Mouse (Mus musculus) stomach, postnatal 0 days (tissue): Measurements from ENCODE around the gene Olfr1499. TPM values are rescaled to one million over a fixed set of nuclear protein-coding genes. Genes with fewer than 3 reads are reported as not detected.

Experiments used
- ATAC-seq: fragments of 200-750 bp; cut with Nextera tagmentation; 2 replicates; pipeline ENCODE4 v1.8.0; 2017; ENCODE audit not compliant: low FRiP score, low TSS enrichment
- DNase-seq: peaks from one replicate; pipeline ENCODE4 v3.0.0-alpha.2; 2016; ENCODE audit warnings: low spot score
- H3K27ac ChIP-seq: fragments of 300-500 bp; sonication (generic); replicated peaks from 2 replicates; pipeline ENCODE4 v1.5.1; 2014; ENCODE audit warnings: mild to moderate bottlenecking, control low read depth
- H3K27me3 ChIP-seq: fragments of 300-500 bp; sonication (generic); 2 replicates; pipeline ENCODE4 v1.6.1; 2014; ENCODE audit warnings: low read length; ENCODE audit not compliant: control insufficient read depth, insufficient read depth
- H3K36me3 ChIP-seq: fragments of 300-500 bp; sonication (generic); 2 replicates; pipeline ENCODE4 v1.6.1; 2014; ENCODE audit warnings: low read length, mixed read lengths; ENCODE audit not compliant: control insufficient read depth, insufficient read depth
- H3K4me1 ChIP-seq: fragments of 300-500 bp; sonication (generic); replicated peaks from 2 replicates; pipeline ENCODE4 v1.6.1; 2014; ENCODE audit warnings: antibody characterized with exemption; ENCODE audit not compliant: control insufficient read depth, insufficient read depth
- H3K4me2 ChIP-seq: fragments of 300-500 bp; sonication (generic); replicated peaks from 2 replicates; pipeline ENCODE4 v1.6.1; 2014; ENCODE audit warnings: low read depth, mild to moderate bottlenecking, control low read depth, moderate library complexity
- H3K4me3 ChIP-seq: fragments of 300-500 bp; sonication (generic); 2 replicates; pipeline ENCODE4 v1.5.1; 2014; ENCODE audit warnings: low read depth, low read length, control low read depth
- H3K9ac ChIP-seq: fragments of 300-500 bp; sonication (generic); 2 replicates; pipeline ENCODE4 v1.6.1; 2014; ENCODE audit warnings: mild to moderate bottlenecking, low read length, control low read depth, mixed read lengths
- H3K9me3 ChIP-seq: fragments of 300-500 bp; sonication (generic); 2 replicates; pipeline ENCODE4 v1.6.1; 2016; ENCODE audit warnings: low read length; ENCODE audit not compliant: control insufficient read depth
- CTCF ChIP-seq: IDR thresholded peaks from 2 replicates; pipeline ENCODE4 v1.5.1; 2016; ENCODE audit warnings: antibody characterized with exemption, low read depth, mild to moderate bottlenecking, moderate library complexity
- EP300 ChIP-seq: optimal IDR thresholded peaks from 2 replicates; pipeline ENCODE3; 2016; ENCODE audit warnings: antibody characterized with exemption
- WGBS: fragments of 180-500 bp; shearing (Covaris S2); extraction: QIAGEN DNeasy Blood & Tissue Kit; methylation state at CpG from one replicate; pipeline ENCODE4 v1.1.7; 2014; 5-methylcytosine and 5-hydroxymethylcytosine counted together
- polyA plus RNA-seq: library from polyadenylated mRNA; unstranded; fragments of >200 nt; fragmentation: Nextera tagmentation; extraction: Ambion mirVana; gene quantifications from 2 replicates; pipeline ENCODE4 v1.2.1, GENCODE M21; 2015

The Olfr1499 gene
- polyA plus RNA-seq, 1 experiment from 2014 or later: not detected

- WGBS: 80% methylated on average over 3 of the region's 3 CpGs
- no peak for ATAC-seq
- Histone ChIP-seq H3K4me2 (no peak within 1 kb of the TSS), H3K36me3 (no peaks in the 10 kb centered on the region), H3K27ac (no peak within 1 kb of the TSS), H3K9me3 (no peaks in the 10 kb centered on the region), H3K4me3 (no peak within 1 kb of the TSS), H3K27me3 (no peaks in the 10 kb centered on the region), H3K4me1 (no peaks in the 10 kb centered on the region), H3K9ac (no peak within 1 kb of the TSS)
- DNase-seq: no peak
- TF ChIP-seq CTCF (no peak), EP300 (no peak)
Measured at GRCm38 (mm10) chr19:13764306-13764705, 54.9 kb downstream of the Olfr1499 start, which contains the start of gene Olfr1495. TSS of gene Olfr1495 (plus strand) at chr19:13764606.

Other genes with a start within 250 kb of the Olfr1499 start
- not detected in 2 replicates for gene Olfr1484, start 235.9 kb downstream of the Olfr1499 start, polyA plus RNA-seq
- gene Olfr1487, start 202.1 kb downstream of the Olfr1499 start, polyA plus RNA-seq: not detected in 2 replicates
- 0.01 TPM in 1 of 2 replicates, not detected in the other for gene Olfr1489, start 187.8 kb downstream of the Olfr1499 start, polyA plus RNA-seq
- gene Olfr1490, start 168.4 kb downstream of the Olfr1499 start, polyA plus RNA-seq: not detected in 2 replicates
- not detected in 2 replicates for gene Olfr1491, start 122.2 kb downstream of the Olfr1499 start, polyA plus RNA-seq
- not detected in 2 replicates for gene Olfr1493-ps1, start 96.2 kb downstream of the Olfr1499 start, polyA plus RNA-seq
- not detected in 2 replicates for gene Olfr1494, start 79.7 kb downstream of the Olfr1499 start, polyA plus RNA-seq
- not detected in 2 replicates for gene Olfr1495, start 54.8 kb downstream of the Olfr1499 start, polyA plus RNA-seq
- not detected in 2 replicates for gene Olfr1496, start 41.6 kb downstream of the Olfr1499 start, polyA plus RNA-seq
- gene Olfr1497, start 21.2 kb downstream of the Olfr1499 start, polyA plus RNA-seq: not detected in 2 replicates
- gene Olfr1500, start 11.0 kb upstream of the Olfr1499 start, polyA plus RNA-seq: 0.05 TPM in 1 of 2 replicates, not detected in the other
- gene Olfr1501, start 31.2 kb upstream of the Olfr1499 start, polyA plus RNA-seq: 0.02 TPM in 1 of 2 replicates, not detected in the other
- gene Olfr1502, start 42.3 kb upstream of the Olfr1499 start, polyA plus RNA-seq: not detected in 2 replicates
- not detected in 2 replicates for gene Olfr1504, start 78.5 kb upstream of the Olfr1499 start, polyA plus RNA-seq
- gene Olfr1505, start 94.1 kb upstream of the Olfr1499 start, polyA plus RNA-seq: not detected in 2 replicates